In the genomic region with DNA sequence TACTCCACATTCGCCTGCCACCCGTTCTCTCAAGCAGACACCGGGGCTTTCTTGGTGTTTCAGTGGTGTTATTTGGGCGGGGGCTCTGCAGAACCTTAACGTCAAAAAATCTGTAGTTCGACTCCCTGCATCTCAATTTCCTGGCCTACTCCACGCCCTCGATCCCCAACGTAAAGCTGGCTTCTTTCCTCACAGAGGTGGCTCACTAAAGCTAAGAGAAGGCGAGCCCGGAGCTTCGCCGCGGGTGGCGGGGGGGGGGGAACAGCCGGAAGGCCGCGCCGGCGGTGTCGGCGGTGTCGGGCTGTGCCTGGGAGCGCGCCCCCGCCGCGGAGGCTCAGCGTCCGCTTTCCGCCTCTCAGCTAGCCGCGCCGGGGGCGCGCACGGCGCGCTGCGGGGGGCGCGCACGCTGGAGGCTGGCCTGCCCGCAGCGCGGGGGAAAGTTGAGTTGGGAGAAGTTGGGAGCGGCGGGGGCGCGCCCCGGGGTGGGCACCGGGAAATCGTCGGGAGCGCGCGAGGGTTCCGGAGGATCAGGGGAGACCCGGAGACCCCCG, we compare ENCODE assay signal across 8 mouse cellular contexts. TPM values are rescaled to one million over a fixed set of nuclear protein-coding genes. Genes with fewer than 3 reads are reported as not detected.
DNase-seq lines count a peak whose midpoint lies in the region; ATAC-seq and TF ChIP-seq lines count a peak whose summit lies in the region.

No protein-coding gene starts in this region.

- peak overlapping the region; percentile 80 for H3K4me2 ChIP-seq in hindbrain, embryonic 12.5 days (replicated peaks)

- WGBS in hindbrain, embryonic 12.5 days: under 1% methylated on average over 55 of the region's 60 CpGs

- no peaks in the 10 kb centered on the region for H3K27me3 ChIP-seq in G1E (ENCODE audit: insufficient read depth, low read length)
- peaks cover 13% of the 10 kb centered on the region; the same call in 1 of the 2 replicates for H3K27me3 ChIP-seq in hindbrain, embryonic 12.5 days

- peaks cover 49% of the 10 kb centered on the region for H3K36me3 ChIP-seq in G1E (replicated peaks)
- H3K36me3 ChIP-seq in hindbrain, embryonic 12.5 days: peaks cover 20% of the 10 kb centered on the region

- DNase-seq in G1E (ENCODE audit: low spot score): peak; percentile 92
- peak; percentile 74 for DNase-seq in c-Kit-positive CD71-positive TER-119-positive erythroid progenitor cells, embryonic 14.5 days (ENCODE audit: low spot score)
- peak; percentile 60 to 76 for DNase-seq in frontal cortex, postnatal 10 days (ENCODE audit: low spot score in 2 of 2)
- DNase-seq in left cerebral cortex, adult 2 months (ENCODE audit: extremely low spot score in 1 of 2, low spot score in 2 of 2): peak; percentile 77 to 81
- DNase-seq in right cerebral cortex, postnatal 10 days (ENCODE audit: low spot score in 2 of 2): peak; percentile 85
- peak; percentile 84 for DNase-seq in urinary bladder, postnatal 14 days (ENCODE audit: low spot score)

- H3K9ac ChIP-seq in hindbrain, embryonic 12.5 days: peak overlapping the region; percentile 69

- H3K27ac ChIP-seq in hindbrain, embryonic 12.5 days: peak overlapping the region; percentile 90
- H3K27ac ChIP-seq in left cerebral cortex, adult 2 months: peak overlapping the region; percentile 93

- no peak for TF ChIP-seq CTCF in G1E (IDR thresholded peaks at IDR 0.05; ENCODE audit: low read depth, low read length)
- TF ChIP-seq CTCF in left cerebral cortex, adult 2 months (IDR thresholded peaks at IDR 0.05): no peak

- H3K9me3 ChIP-seq in G1E (replicated peaks): no peaks in the 10 kb centered on the region
- no peaks in the 10 kb centered on the region for H3K9me3 ChIP-seq in hindbrain, embryonic 12.5 days (replicated peaks)

- no peak for ATAC-seq in G1E (ENCODE audit: extremely low read depth, insufficient number of reproducible peaks, low FRiP score, poor library complexity, severe bottlenecking)
- no peak for ATAC-seq in hindbrain, embryonic 12.5 days (ENCODE audit: low FRiP score)
- peak; percentile 50 for ATAC-seq in megakaryocyte, adult 5-6 weeks (ENCODE audit: poor library complexity, severe bottlenecking)

- peaks cover 58% of the 10 kb centered on the region for H3K4me1 ChIP-seq in G1E (ENCODE audit: insufficient read depth, low read depth, low read length)
- H3K4me1 ChIP-seq in hindbrain, embryonic 12.5 days: peaks cover 61% of the 10 kb centered on the region

- intact Hi-C loops in left cerebral cortex, adult 2 months (cut with DNase I): loop anchor here (2.0 kb wide), 3 partner anchors 20 to 46 kb away; a partner anchor contains a TSS

- peak overlapping the region; percentile 74 for H3K4me3 ChIP-seq in G1E (ENCODE audit: low read depth, low read length)
- H3K4me3 ChIP-seq in hindbrain, embryonic 12.5 days: peak overlapping the region; percentile 57
- peak overlapping the region; percentile 74 for H3K4me3 ChIP-seq in left cerebral cortex, adult 2 months

RNA-seq across cellular contexts. Expression of a gene that starts 1.3 kb away (rescaled TPM):
- total RNA-seq in G1E (2014; fragmentation: Nextera tagmentation) (24.7 and 42.1 TPM in 2 replicates), G1E (2017) (25.5 and 30.5 TPM in 2 replicates)
- 17.4 and 20.0 TPM in 2 replicates for polyA plus RNA-seq in G1E (2012)
- 38.1 and 39.9 TPM in 2 replicates for polyA plus RNA-seq in hindbrain, embryonic 12.5 days (2016; fragmentation: Nextera tagmentation; extraction: Ambion mirVana)
- total RNA-seq in left cerebral cortex, adult 2 months (2021): 10 to 100 TPM; 31.0 to 33.8 TPM
- 17.2 and 19.9 TPM in 2 replicates for total RNA-seq in megakaryocyte, adult 5-6 weeks (2015)
- total RNA-seq in megakaryocyte, adult 5-6 weeks (2017): 34.2 and 40.0 TPM in 2 replicates

RNA-seq across cellular contexts. Expression of a gene that starts 1.6 kb away (rescaled TPM):
- total RNA-seq in G1E (2014; fragmentation: Nextera tagmentation): 14.3 and 19.1 TPM in 2 replicates
- 26.6 and 28.1 TPM in 2 replicates for total RNA-seq in G1E (2017)
- 9.8 and 12.7 TPM in 2 replicates for polyA plus RNA-seq in G1E (2012)
- polyA plus RNA-seq in hindbrain, embryonic 12.5 days (2016; fragmentation: Nextera tagmentation; extraction: Ambion mirVana): 61.0 and 63.8 TPM in 2 replicates
- total RNA-seq in left cerebral cortex, adult 2 months (2021): 100 to 1,000 TPM; 118 to 129 TPM
- total RNA-seq in megakaryocyte, adult 5-6 weeks (2015): 18.2 and 27.5 TPM in 2 replicates
- total RNA-seq in megakaryocyte, adult 5-6 weeks (2017): 16.9 and 18.2 TPM in 2 replicates

RNA-seq across cellular contexts. Expression of a gene that starts 11.7 kb away (rescaled TPM):
- total RNA-seq in G1E (2014; fragmentation: Nextera tagmentation) (not detected in 2 replicates), G1E (2017) (0.05 TPM in 1 of 2 replicates, not detected in the other)
- polyA plus RNA-seq in G1E (2012): 0.06 TPM in 1 of 2 replicates, not detected in the other
- polyA plus RNA-seq in hindbrain, embryonic 12.5 days (2016; fragmentation: Nextera tagmentation; extraction: Ambion mirVana): 1.0 and 1.2 TPM in 2 replicates
- under 1 TPM in 1 of 2 experiments, not detected in 1; 0.36 TPM for total RNA-seq in left cerebral cortex, adult 2 months (2021)
- not detected in 2 replicates for total RNA-seq in megakaryocyte, adult 5-6 weeks (2015)
- total RNA-seq in megakaryocyte, adult 5-6 weeks (2017): not detected in 2 replicates

RNA-seq across cellular contexts. Expression of a gene that starts 20.2 kb away (rescaled TPM):
- 95.9 and 97.8 TPM in 2 replicates for total RNA-seq in G1E (2014; fragmentation: Nextera tagmentation)
- total RNA-seq in G1E (2017): 36.2 and 46.9 TPM in 2 replicates
- 286 and 295 TPM in 2 replicates for polyA plus RNA-seq in G1E (2012)
- 109 and 113 TPM in 2 replicates for polyA plus RNA-seq in hindbrain, embryonic 12.5 days (2016; fragmentation: Nextera tagmentation; extraction: Ambion mirVana)
- 100 to 1,000 TPM; 128 to 134 TPM for total RNA-seq in left cerebral cortex, adult 2 months (2021)
- 33.4 and 42.2 TPM in 2 replicates for total RNA-seq in megakaryocyte, adult 5-6 weeks (2015)
- 21.7 and 22.3 TPM in 2 replicates for total RNA-seq in megakaryocyte, adult 5-6 weeks (2017)

RNA-seq across cellular contexts. Expression of a gene that starts 22.7 kb away (rescaled TPM):
- total RNA-seq in G1E (2014; fragmentation: Nextera tagmentation): 11.1 and 14.3 TPM in 2 replicates
- 13.3 and 16.1 TPM in 2 replicates for total RNA-seq in G1E (2017)
- polyA plus RNA-seq in G1E (2012): 36.3 and 38.1 TPM in 2 replicates
- 32.6 and 36.7 TPM in 2 replicates for polyA plus RNA-seq in hindbrain, embryonic 12.5 days (2016; fragmentation: Nextera tagmentation; extraction: Ambion mirVana)
- 10 to 100 TPM; 26.1 to 28.7 TPM for total RNA-seq in left cerebral cortex, adult 2 months (2021)
- 11.3 and 13.4 TPM in 2 replicates for total RNA-seq in megakaryocyte, adult 5-6 weeks (2015)
- total RNA-seq in megakaryocyte, adult 5-6 weeks (2017): 11.7 and 20.9 TPM in 2 replicates

Comparison
In these comparisons a context has a peak if more than half of its experiments do, and no peak if none do; other contexts are left out.
1. RNA of a gene that starts 1.6 kb away (total RNA-seq): 118 to 129 TPM in left cerebral cortex, adult 2 months; 14.3 to 28.1 TPM in G1E and 16.9 to 27.5 TPM in megakaryocyte, adult 5-6 weeks; every median in the first group is over 4 times any median in the second.
2. Peak in every context shown above with its lines, with median percentiles within 50 percentile points of each other: DNase-seq and H3K4me3 ChIP-seq.